Mouse (Mus musculus): ENCODE measurements at regions not wholly inside any gene's neighbourhood (a gene's known extent, or its start where the extent isn't known, plus 50 kb on each side); places are given as distances from the start of the nearest gene placed in this dataset.

- H3K27me3 ChIP-seq (ENCODE audit: control insufficient read depth in 1 of 2, insufficient read depth in 2 of 2, low read length in 2 of 2), result no peaks in the 10 kb centered on the region; a peak in 2 of 4 replicates
- no peaks in the 10 kb centered on the region for H3K79me2 ChIP-seq (ENCODE audit: control insufficient read depth, insufficient read depth, low read length, poor library complexity)
- DNase-seq (ENCODE audit: low read depth, low spot score), result no peak
- H3K9ac ChIP-seq (ENCODE audit: control insufficient read depth, low read depth, low read length, poor library complexity, severe bottlenecking), result no peak overlapping the region
- H3K9me3 ChIP-seq (replicated peaks; ENCODE audit: insufficient read depth, low read length), result no peaks in the 10 kb centered on the region
- H3K4me1 ChIP-seq (ENCODE audit: control insufficient read depth in 1 of 2, insufficient read depth in 2 of 2, low read length in 2 of 2), result no peaks in the 10 kb centered on the region
- H3K4me3 ChIP-seq (ENCODE audit: control insufficient read depth in 1 of 2, insufficient read depth in 1 of 2, low read depth in 2 of 2, low read length in 2 of 2), result no peak overlapping the region
- TF ChIP-seq GATA1 (IDR thresholded peaks at IDR 0.05; ENCODE audit: low read depth, low read length) (no peak), USF2 (IDR thresholded peaks at IDR 0.05; ENCODE audit: borderline replicate concordance in 1 of 2, insufficient read depth in 1 of 2, low read depth in 1 of 2, low read length in 2 of 2) (no peak), ZC3H11A (IDR thresholded peaks at IDR 0.05; ENCODE audit: low read depth, low read length) (no peak), MYB (IDR thresholded peaks at IDR 0.05; ENCODE audit: low read depth, low read length) (no peak), RCOR1 (IDR thresholded peaks at IDR 0.05; ENCODE audit: low read depth, low read length) (no peak), ELF1 (IDR thresholded peaks at IDR 0.05; ENCODE audit: low read depth, low read length) (no peak), MEF2A (IDR thresholded peaks at IDR 0.05; ENCODE audit: extremely low read depth, insufficient replicate concordance, low read depth, low read length, poor library complexity, severe bottlenecking) (no peak), SMC3 (IDR thresholded peaks at IDR 0.05; ENCODE audit: low read depth, low read length) (no peak), TAL1 (IDR thresholded peaks at IDR 0.05; ENCODE audit: low read length) (no peak), HCFC1 (IDR thresholded peaks at IDR 0.05; ENCODE audit: low read depth, low read length) (no peak), CTCF (IDR thresholded peaks at IDR 0.05 in 2 of 3, conservative IDR thresholded peaks at IDR 0.05 in 1 of 3; ENCODE audit: control insufficient read depth in 1 of 3, insufficient read depth in 1 of 3, low read depth in 2 of 3, low read length in 3 of 3, poor library complexity in 1 of 3, severe bottlenecking in 1 of 3) (no peak), MAZ (IDR thresholded peaks at IDR 0.05; ENCODE audit: low read depth, low read length) (no peak), MYC (IDR thresholded peaks at IDR 0.05; ENCODE audit: low read depth, low read length) (no peak), ZNF384 (IDR thresholded peaks at IDR 0.05; ENCODE audit: low read depth, low read length) (no peak), E2F4 (IDR thresholded peaks at IDR 0.05; ENCODE audit: borderline replicate concordance, low read depth, low read length) (no peak), RAD21 (IDR thresholded peaks at IDR 0.05; ENCODE audit: low read depth, low read length) (no peak), ZMIZ1 (IDR thresholded peaks at IDR 0.05; ENCODE audit: low read depth, low read length) (no peak)
- H3K27ac ChIP-seq (ENCODE audit: control insufficient read depth, low read depth, low read length), result no peak overlapping the region
- H3K36me3 ChIP-seq (ENCODE audit: control insufficient read depth in 1 of 2, insufficient read depth in 2 of 2, low read length in 2 of 2), result no peaks in the 10 kb centered on the region
Observed at GRCm38 (mm10) chr11:111545291-111545690, 479.3 kb downstream of the Kcnj2 start.

DNA sequence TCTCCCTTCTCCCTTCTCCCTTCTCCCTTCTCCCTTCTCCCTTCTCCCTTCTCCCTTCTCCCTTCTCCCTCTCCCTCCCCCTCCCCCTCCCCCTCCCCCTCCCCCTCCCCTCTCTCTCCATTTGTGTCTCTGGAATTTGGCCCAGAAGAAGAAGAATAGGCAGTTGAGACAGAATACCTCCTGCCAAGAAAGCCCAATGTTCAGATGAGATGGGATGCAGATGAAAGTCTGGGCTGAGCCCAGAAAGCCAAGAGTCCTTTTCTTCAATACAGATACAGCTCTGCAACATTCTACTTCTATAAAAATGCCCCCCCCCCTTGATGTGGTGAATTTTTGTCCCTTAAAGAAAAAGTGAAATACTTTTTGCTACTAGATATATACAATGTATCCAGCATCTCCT lies 489.2 kb downstream of the Kcnj2 start:
- H3K36me3 ChIP-seq (ENCODE audit: control insufficient read depth in 1 of 2, insufficient read depth in 2 of 2, low read length in 2 of 2), result no peaks in the 10 kb centered on the region
- no peak overlapping the region for H3K4me3 ChIP-seq (ENCODE audit: control insufficient read depth in 1 of 2, insufficient read depth in 1 of 2, low read depth in 2 of 2, low read length in 2 of 2)
- H3K27me3 ChIP-seq (ENCODE audit: control insufficient read depth in 1 of 2, insufficient read depth in 2 of 2, low read length in 2 of 2), result no peaks in the 10 kb centered on the region
- no peak for DNase-seq (ENCODE audit: low read depth, low spot score)
- no peaks in the 10 kb centered on the region for H3K4me1 ChIP-seq (ENCODE audit: control insufficient read depth in 1 of 2, insufficient read depth in 2 of 2, low read length in 2 of 2)
- H3K9ac ChIP-seq (ENCODE audit: control insufficient read depth, low read depth, low read length, poor library complexity, severe bottlenecking), result no peak overlapping the region
- no peak overlapping the region for H3K27ac ChIP-seq (ENCODE audit: control insufficient read depth, low read depth, low read length)
- TF ChIP-seq MEF2A (IDR thresholded peaks at IDR 0.05; ENCODE audit: extremely low read depth, insufficient replicate concordance, low read depth, low read length, poor library complexity, severe bottlenecking), result no peak
- TF ChIP-seq ZC3H11A (IDR thresholded peaks at IDR 0.05; ENCODE audit: low read depth, low read length), result no peak
- TF ChIP-seq NRF1 (IDR thresholded peaks at IDR 0.05; ENCODE audit: insufficient read depth, low read depth, low read length, poor library complexity, severe bottlenecking), result no peak
- no peak for TF ChIP-seq E2F4 (IDR thresholded peaks at IDR 0.05; ENCODE audit: borderline replicate concordance, low read depth, low read length)
- no peak for TF ChIP-seq RAD21 (IDR thresholded peaks at IDR 0.05; ENCODE audit: low read depth, low read length)
- TF ChIP-seq CHD1 (IDR thresholded peaks at IDR 0.05; ENCODE audit: low read depth, low read length), result no peak
- TF ChIP-seq CHD2 (IDR thresholded peaks at IDR 0.05; ENCODE audit: low read length), result no peak
- TF ChIP-seq MAZ (IDR thresholded peaks at IDR 0.05; ENCODE audit: low read depth, low read length), result no peak
- TF ChIP-seq RCOR1 (IDR thresholded peaks at IDR 0.05; ENCODE audit: low read depth, low read length), result no peak
- no peak for TF ChIP-seq MYB (IDR thresholded peaks at IDR 0.05; ENCODE audit: low read depth, low read length)
- TF ChIP-seq ZMIZ1 (IDR thresholded peaks at IDR 0.05; ENCODE audit: low read depth, low read length), result no peak
- no peak for TF ChIP-seq USF1 (IDR thresholded peaks at IDR 0.05; ENCODE audit: low read depth, low read length)
- no peak for TF ChIP-seq ELF1 (IDR thresholded peaks at IDR 0.05; ENCODE audit: low read depth, low read length)
- no peak for TF ChIP-seq BHLHE40 (IDR thresholded peaks at IDR 0.05; ENCODE audit: borderline replicate concordance, low read depth, low read length)
- no peak for TF ChIP-seq ETS1 (IDR thresholded peaks at IDR 0.05; ENCODE audit: low read depth, low read length)
- TF ChIP-seq TCF12 (IDR thresholded peaks at IDR 0.05; ENCODE audit: low read depth, low read length), result no peak
- no peak for TF ChIP-seq UBTF (IDR thresholded peaks at IDR 0.05; ENCODE audit: borderline replicate concordance, insufficient read depth, low read depth, low read length)
- TF ChIP-seq SMC3 (IDR thresholded peaks at IDR 0.05; ENCODE audit: low read depth, low read length), result no peak
- no peaks in the 10 kb centered on the region for H3K79me2 ChIP-seq (ENCODE audit: control insufficient read depth, insufficient read depth, low read length, poor library complexity)
- H3K9me3 ChIP-seq (replicated peaks; ENCODE audit: insufficient read depth, low read length), result no peaks in the 10 kb centered on the region
